Mouse (Mus musculus) colon, adult 2 months (tissue): Measurements from ENCODE around the gene Olfr112. TPM values are rescaled to one million over a fixed set of nuclear protein-coding genes. Genes with fewer than 3 reads are reported as not detected.

Source experiments
- polyA plus RNA-seq: library from polyadenylated mRNA; depleted of rRNA; stranded (reverse); fragments of >200 nt; gene quantifications from 2 replicates; pipeline ENCODE4 v1.2.3, GENCODE M21; 2012; rRNA removed

Gene Olfr112
- polyA plus RNA-seq, result not detected in 2 replicates

DNA sequence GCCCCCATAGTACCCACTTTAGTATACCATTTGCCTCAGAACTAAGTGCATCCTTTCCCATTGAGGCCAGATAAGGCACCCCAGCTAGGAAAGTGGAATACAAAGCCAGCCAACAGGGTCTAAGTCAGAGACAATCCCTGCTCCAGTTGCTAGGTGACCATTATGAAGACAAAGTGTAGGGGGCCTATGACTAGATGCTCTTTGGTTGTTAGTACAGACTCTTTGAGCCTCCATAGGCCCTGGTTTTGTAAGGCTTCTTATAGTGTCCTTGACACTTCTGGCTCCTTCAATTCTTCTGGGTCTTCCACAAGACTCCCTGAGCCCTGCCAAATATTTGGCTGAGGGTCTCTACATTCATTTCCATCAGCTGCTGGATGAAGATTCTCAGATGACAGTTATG is at the start of gene Olfr112:
TSS of gene Olfr112 (minus strand) at position 101 of the 400 bp plus-strand sequence.

DNA sequence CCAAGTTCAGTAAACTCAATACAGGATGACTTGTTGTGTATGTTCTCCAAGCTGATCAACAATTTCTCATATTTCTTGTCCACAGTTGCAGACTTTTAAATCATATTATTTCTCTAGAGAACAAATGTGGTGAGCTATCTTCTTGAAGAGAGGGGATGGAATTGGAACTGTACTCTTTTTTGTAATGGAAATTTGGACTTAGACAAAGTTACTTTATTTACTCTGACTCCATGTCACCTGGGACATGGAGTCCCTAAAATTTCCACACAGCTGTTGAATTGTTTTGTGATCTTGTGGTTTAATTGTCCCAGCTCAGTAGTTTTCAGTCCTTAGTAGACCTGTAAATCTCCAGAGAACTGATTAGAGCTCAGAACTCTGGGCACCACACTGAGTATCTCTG is 23.4 kb upstream of the Olfr112 start, which contains the start of gene Olfr114:
TSS of gene Olfr114 (minus strand) at position 101 of the 400 bp plus-strand sequence.

DNA sequence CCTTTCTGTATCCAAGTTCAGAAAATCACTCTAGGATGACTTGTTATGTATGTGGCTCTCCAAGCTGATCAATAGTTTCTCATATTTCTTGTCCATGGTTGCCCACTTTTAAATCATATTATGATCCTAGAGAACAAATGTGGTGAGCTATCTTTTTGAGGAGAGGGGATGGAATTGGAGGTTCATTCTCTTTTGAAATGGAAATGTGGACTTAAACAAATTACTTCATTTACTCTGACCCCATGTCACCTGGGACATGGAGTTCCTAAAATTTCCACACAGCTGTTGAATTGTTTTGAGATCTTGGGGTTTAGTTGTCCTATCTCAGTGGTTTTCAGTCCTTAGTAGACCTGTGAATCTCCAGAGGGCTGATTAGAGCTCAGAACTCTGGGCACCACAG is 8.3 kb upstream of the Olfr112 start, which contains the start of gene Olfr113:
TSS of gene Olfr113 (minus strand) at position 101 of the 400 bp plus-strand sequence.

Other genes starting within 250 kb of the Olfr112 start
- not detected in 2 replicates for gene Olfr103, start 229.8 kb downstream of the Olfr112 start, polyA plus RNA-seq
- gene Olfr104-ps, start 209.9 kb downstream of the Olfr112 start, polyA plus RNA-seq, result not detected in 2 replicates
- not detected in 2 replicates for gene Olfr105-ps, start 190.4 kb downstream of the Olfr112 start, polyA plus RNA-seq
- not detected in 2 replicates for gene Olfr106-ps, start 179.1 kb downstream of the Olfr112 start, polyA plus RNA-seq
- not detected in 2 replicates for gene Olfr107, start 170.2 kb downstream of the Olfr112 start, polyA plus RNA-seq
- gene Olfr108, start 124.0 kb downstream of the Olfr112 start, polyA plus RNA-seq, result not detected in 2 replicates
- not detected in 2 replicates for gene Olfr109, start 110.5 kb downstream of the Olfr112 start, polyA plus RNA-seq
- 0.84 and 1.1 TPM in 2 replicates for gene H2-M2, start 85.9 kb downstream of the Olfr112 start, polyA plus RNA-seq
- gene Olfr110, start 77.0 kb downstream of the Olfr112 start, polyA plus RNA-seq, result not detected in 2 replicates
- gene Olfr111, start 61.4 kb downstream of the Olfr112 start, polyA plus RNA-seq, result 0.10 TPM in 1 of 2 replicates, not detected in the other
- gene Olfr113, start 8.2 kb upstream of the Olfr112 start, polyA plus RNA-seq, result not detected in 2 replicates
- not detected in 2 replicates for gene Olfr114, start 23.3 kb upstream of the Olfr112 start, polyA plus RNA-seq
- gene Olfr115, start 57.7 kb upstream of the Olfr112 start, polyA plus RNA-seq, result not detected in 2 replicates
- not detected in 2 replicates for gene Olfr116, start 57.7 kb upstream of the Olfr112 start, polyA plus RNA-seq
- not detected in 2 replicates for gene Olfr117, start 94.3 kb upstream of the Olfr112 start, polyA plus RNA-seq
- not detected in 2 replicates for gene Olfr118, start 97.5 kb upstream of the Olfr112 start, polyA plus RNA-seq
- not detected in 2 replicates for gene Olfr119, start 127.1 kb upstream of the Olfr112 start, polyA plus RNA-seq
- gene Olfr120, start 152.4 kb upstream of the Olfr112 start, polyA plus RNA-seq, result not detected in 2 replicates
- not detected in 2 replicates for gene Olfr121, start 179.4 kb upstream of the Olfr112 start, polyA plus RNA-seq
- not detected in 2 replicates for gene Olfr122, start 199.2 kb upstream of the Olfr112 start, polyA plus RNA-seq
- gene Olfr123, start 224.1 kb upstream of the Olfr112 start, polyA plus RNA-seq, result not detected in 2 replicates
- not detected in 2 replicates for gene Olfr124, start 230.4 kb upstream of the Olfr112 start, polyA plus RNA-seq